Mouse (Mus musculus) adrenal gland, postnatal 36 days (tissue): ENCODE data around the gene Ifitm7. TPM values are rescaled to one million over a fixed set of nuclear protein-coding genes. Genes with fewer than 3 reads are reported as not detected.
"Not testable (repeated sequence)": the region's sequence is repeated elsewhere in the genome, so short reads cannot be mapped to it uniquely, and the experiment has no call there.

ENCODE experiments used
- DNase-seq, 2 experiments: peaks; one replicate each; pipeline ENCODE4 v3.0.0; 2021; ENCODE audit warnings: mixed read lengths in 1 of 2
- long read RNA-seq, 2 experiments: library from polyadenylated mRNA; stranded (forward); transcript quantifications; one replicate each; pipeline ENCODE4 v2.0.0; 2021; ENCODE audit warnings: borderline sequencing depth in 2 of 2
- total RNA-seq, 2 experiments: library from RNA; stranded (reverse); gene quantifications; 2 replicates each; pipeline ENCODE4 v1.2.3; 2021

The Ifitm7 gene
- total RNA-seq = not detected
- long read RNA-seq, experiment 1 = 0 reads
- long read RNA-seq, experiment 2 = 0 reads

DNA sequence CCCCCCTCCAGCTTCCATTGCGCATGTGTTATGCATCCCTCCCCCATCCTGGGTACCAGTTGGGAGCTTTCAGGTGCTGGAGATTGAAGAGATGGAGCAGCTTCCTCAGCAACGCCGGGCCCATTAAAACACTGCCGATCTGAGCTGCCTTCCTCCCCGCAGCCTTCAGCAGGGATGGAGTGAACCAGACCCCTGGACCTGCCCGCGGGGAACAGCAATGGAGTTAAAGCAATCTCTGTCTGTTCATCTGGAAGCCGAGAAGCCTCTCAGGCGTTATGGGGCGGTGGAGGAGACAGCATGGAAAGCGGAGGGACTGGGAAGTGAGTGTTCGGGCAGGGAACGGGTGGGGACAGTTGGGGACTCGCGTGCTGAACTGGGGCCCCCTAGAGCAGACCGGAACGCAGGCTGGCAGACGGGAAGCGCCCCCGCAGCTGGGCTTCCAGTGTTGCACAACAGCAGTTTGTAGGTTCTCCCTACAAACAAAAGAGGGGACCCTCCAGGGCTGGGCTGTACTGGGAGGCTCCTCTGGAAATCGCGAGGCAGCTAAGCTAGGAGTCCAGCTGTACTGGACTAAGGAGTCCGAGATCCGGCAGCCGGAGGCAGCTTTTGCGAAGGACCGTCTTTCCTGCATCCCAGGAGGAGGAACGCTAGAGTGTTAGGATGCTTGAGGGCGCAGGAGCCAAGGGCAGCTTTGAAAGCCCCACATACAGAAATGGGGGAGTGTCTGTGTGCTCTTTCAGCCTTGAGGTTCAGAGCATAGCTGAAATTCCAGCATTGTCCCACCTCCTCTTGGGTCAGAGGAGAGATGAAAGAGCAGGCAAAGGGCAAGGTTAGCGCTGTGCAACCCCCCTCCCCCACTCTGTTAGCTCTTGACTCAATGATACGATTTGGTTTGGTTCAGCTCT is at the start of gene Ifitm7, which contains the start of gene 2900011O08Rik:
TSS of gene Ifitm7 (minus strand) at position 315 of the 905 bp plus-strand sequence.
TSS of gene 2900011O08Rik (plus strand) at position 31 of the 905 bp plus-strand sequence.
- DNase-seq = peak; percentile 6 to 22

GRCm38 (mm10) chr16:14033076-14033475 is 46.4 kb upstream of the Ifitm7 start:
- no peak for DNase-seq

- DNase-seq = peak in 1 of 2 experiments; percentile 7
Measured at GRCm38 (mm10) chr16:14030650-14031049, 44.0 kb upstream of the Ifitm7 start.

- peak; percentile 47 to 67 for DNase-seq
Measured at GRCm38 (mm10) chr16:14029851-14030250, 43.2 kb upstream of the Ifitm7 start.

DNA sequence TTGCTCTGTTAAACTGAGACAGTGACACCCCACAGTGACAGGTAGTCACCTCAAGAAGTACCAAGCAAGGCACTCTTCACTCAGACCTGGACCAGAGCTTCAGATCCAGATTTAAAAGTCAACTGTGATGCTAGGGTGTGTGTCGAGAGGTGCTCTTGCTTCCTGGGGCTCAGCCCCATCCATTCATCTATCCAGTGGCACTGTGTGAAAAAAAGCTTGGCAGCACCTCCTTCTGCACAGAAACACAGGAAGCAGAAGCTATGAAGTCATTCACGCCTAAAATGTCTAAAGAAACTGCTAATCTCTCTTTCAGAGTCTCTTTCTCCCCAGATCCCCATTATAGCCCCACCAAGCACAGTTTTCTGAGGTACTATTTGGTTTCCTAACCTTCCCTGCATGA is 42.4 kb upstream of the Ifitm7 start:
- DNase-seq = no peak

GRCm38 (mm10) chr16:14025091-14025990 is 38.7 kb upstream of the Ifitm7 start:
- no peak for DNase-seq

- no peak for DNase-seq
Measured at GRCm38 (mm10) chr16:14021166-14021822, 34.6 kb upstream of the Ifitm7 start.

DNA sequence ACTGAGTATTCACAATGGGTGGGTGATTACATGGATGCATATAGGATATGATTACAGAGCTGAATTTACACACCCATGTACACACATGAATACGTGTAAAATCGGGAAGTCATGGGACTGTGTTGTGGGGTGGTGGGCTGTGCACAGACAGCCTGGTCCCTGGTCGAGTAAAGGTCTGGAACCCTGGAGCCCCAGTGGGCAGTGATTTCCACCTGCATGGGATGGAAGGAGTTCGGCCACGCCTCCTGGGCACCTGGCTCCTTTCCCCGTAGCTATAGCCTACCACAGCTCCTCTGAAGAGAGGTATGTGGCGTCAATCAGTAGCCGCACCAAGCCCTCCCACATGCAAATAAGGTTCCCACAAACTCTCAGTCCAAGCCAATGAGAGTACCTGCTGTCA is 30.6 kb upstream of the Ifitm7 start:
- DNase-seq = no peak

- DNase-seq = no peak
Measured at GRCm38 (mm10) chr16:14009966-14010365, 23.3 kb upstream of the Ifitm7 start.

DNA sequence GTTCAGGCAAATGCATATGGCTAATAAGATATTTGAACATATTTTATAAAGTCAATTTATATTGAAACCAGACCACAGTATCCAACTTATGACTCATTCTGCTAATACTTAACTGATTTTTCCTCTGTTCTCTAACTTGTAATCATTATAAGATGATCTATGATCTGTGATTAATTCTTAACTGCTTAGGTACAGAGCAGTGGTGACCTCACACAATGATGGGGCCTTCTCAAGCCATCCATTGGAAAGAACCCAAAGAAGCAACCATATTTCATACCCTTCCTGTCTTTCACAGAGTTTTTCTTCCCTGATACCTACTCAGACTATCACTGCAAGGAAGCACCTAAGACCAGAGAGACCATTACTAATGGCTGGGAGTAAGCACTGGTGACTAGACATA is 22.0 kb upstream of the Ifitm7 start:
- DNase-seq = no peak

DNA sequence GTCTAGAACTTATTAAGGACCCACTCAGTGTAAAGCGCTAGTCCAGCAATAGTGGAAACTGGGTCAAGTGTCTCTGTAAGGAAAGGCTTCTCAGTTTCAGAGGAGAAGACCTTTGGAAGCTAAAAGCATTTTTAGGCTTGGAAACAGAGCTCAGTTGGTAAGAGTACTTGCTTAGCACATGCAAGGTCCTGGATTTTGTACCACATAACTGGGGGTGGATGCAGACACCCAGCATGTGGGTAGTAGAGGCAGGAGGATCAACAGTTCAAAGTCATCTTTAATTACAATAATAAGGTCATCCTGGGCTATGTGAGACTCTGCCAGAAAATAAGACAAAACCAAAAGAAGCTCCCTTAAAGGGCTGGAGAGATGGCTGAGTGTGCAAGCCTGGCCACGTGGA is 21.4 kb upstream of the Ifitm7 start:
- no peak for DNase-seq

GRCm38 (mm10) chr16:14005266-14005665 is 18.6 kb upstream of the Ifitm7 start:
- no peak for DNase-seq

DNA sequence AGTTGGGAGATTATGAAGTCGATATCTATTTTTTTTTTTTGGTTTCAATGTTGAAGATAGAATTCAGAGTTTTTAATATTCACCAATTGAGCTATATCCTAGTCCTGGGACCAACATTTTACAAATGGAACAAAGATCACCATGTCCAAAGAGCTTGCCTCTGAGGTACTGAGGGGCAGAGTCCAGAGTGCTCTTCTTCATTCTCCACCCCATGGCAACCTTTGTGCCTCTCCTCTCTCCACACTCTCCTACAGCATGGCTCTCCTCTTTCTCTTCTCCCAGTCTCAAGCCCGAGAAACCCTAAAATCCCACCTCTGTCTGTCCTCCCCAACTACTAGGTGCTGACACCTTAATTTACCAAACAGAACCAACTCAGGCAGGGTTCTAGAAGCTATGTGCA is 18.0 kb upstream of the Ifitm7 start:
- no peak for DNase-seq

- peak in 1 of 2 experiments; percentile 15 for DNase-seq
Measured at GRCm38 (mm10) chr16:14004170-14004569, 17.5 kb upstream of the Ifitm7 start.

DNA sequence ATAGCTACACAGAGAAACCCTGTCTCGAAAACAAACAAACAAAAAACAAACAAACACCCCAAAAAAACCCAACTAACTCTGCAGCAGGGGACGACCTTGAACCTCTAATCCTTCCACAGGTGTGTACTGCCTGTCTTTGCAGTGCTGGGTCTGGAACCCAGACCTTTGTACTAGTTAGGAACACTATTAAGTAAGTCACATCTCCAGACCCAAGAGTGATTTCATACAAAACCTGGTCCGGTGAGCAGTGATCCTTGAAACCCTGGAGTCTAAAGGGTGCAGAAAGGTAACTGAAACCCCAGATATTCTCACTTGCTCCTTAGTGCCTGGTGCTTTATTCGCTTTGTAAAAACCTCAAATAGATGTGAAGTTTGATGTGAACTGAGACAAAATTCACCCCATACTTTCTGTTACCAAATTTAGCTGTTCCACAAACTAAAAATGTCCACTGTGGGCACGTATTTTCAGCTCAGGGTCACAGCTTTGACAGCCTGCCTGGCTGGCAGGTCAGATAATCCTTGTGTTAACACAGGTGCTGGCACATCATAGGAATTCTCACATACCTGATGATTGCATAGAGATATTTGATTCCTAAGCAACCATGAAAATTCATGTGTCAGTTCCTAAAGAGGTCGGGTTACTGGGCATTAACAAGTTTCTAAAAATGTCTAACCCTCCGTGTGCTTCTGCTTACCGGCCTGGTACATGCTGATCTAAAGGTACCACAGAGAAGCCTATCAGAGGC is 16.9 kb upstream of the Ifitm7 start:
- no peak for DNase-seq

- DNase-seq = no peak
Measured at GRCm38 (mm10) chr16:13994502-13994901, 7.8 kb upstream of the Ifitm7 start.

- DNase-seq = no peak
Measured at GRCm38 (mm10) chr16:13994076-13994475, 7.4 kb upstream of the Ifitm7 start.

GRCm38 (mm10) chr16:13992518-13993248 is 6.0 kb upstream of the Ifitm7 start:
- DNase-seq = no peak

DNA sequence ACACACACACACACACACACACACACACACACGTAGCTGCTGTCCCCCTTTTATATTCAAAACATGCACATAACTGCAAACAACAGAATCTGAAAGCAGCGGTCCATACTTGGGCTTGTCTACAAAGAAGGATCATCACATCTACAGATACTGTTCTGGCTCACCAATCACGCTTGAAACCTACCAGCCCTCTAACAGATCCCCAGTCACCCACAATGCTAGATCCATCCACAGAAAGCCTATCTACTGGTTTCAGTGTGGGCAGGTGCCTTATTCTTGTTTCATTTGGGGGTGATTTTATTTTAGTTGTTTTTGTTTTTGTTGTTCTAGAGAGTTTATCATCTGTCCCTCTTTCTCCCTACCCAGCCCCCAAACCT is 503 bp downstream of the Ifitm7 start:
- DNase-seq = no peak

DNA sequence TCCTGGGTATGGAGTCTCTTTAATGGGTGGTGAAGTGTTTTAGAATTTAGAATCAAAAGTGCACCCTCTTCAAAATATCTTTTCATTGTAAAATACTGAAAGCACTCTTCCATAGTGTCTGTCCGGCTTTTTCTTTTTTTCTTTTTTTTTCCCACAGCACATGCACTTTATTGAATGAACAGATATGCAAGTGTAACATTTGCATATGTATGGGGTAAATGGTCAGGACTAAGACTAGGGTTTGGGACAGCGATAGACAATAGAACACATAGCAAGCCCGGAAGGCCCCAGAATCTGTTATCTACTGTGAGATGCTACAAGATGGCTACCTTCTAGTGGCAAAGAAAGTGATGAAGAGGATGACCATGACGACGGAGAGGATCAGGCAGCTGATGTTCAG is 3.5 kb downstream of the Ifitm7 start:
- DNase-seq = no peak

GRCm38 (mm10) chr16:13981726-13982125 is 5.0 kb downstream of the Ifitm7 start:
- not testable (repeated sequence) for DNase-seq
